Mouse (Mus musculus) layer of hippocampus, postnatal 36 days (tissue): ENCODE data around the gene Mmrn2. TPM values are rescaled to one million over a fixed set of nuclear protein-coding genes. Genes with fewer than 3 reads are reported as not detected.

Experiments
- total RNA-seq, 2 experiments: library from RNA; stranded (reverse); gene quantifications; 2 replicates each; pipeline ENCODE4 v1.2.3; 2021

The Mmrn2 gene
- total RNA-seq, 2 experiments from 2014 or later, result 3.1 to 4.2 TPM

Other genes starting within 250 kb of the Mmrn2 start
- gene Npy4r, start 223.0 kb upstream of the Mmrn2 start, total RNA-seq, result not detected
- gene Gprin2, start 173.8 kb upstream of the Mmrn2 start, total RNA-seq, result 1 to 10 TPM; 1.4 to 2.9 TPM
- under 1 TPM; 0.40 to 0.45 TPM for gene Syt15, start 155.9 kb upstream of the Mmrn2 start, total RNA-seq
- gene Shld2, start 65.0 kb upstream of the Mmrn2 start, total RNA-seq, result 10 to 100 TPM; 12.5 to 13.5 TPM
- gene Glud1, start 64.7 kb upstream of the Mmrn2 start, total RNA-seq, result 100 to 1,000 TPM; 309 to 341 TPM
- not detected for gene Fam25c, start 20.0 kb upstream of the Mmrn2 start, total RNA-seq
- gene Sncg, start 676 bp upstream of the Mmrn2 start, total RNA-seq, result 1 to 10 TPM; 5.9 to 6.5 TPM
- gene Bmpr1a, start 127.9 kb downstream of the Mmrn2 start, total RNA-seq, result 10 to 100 TPM; 40.2 to 40.7 TPM
- gene 9230112D13Rik, start 147.3 kb downstream of the Mmrn2 start, total RNA-seq, result not detected
- gene Ldb3, start 213.2 kb downstream of the Mmrn2 start, total RNA-seq, result 1 to 10 TPM; 3.4 to 4.0 TPM
- not detected for gene Opn4, start 224.7 kb downstream of the Mmrn2 start, total RNA-seq